Mouse (Mus musculus) stomach, postnatal 0 days (tissue): ENCODE results near the gene Pate4.

ENCODE experiments used
- CTCF ChIP-seq: IDR thresholded peaks from 2 replicates; pipeline ENCODE4 v1.5.1; 2016; ENCODE audit warnings: antibody characterized with exemption, low read depth, mild to moderate bottlenecking, moderate library complexity
- EP300 ChIP-seq: optimal IDR thresholded peaks from 2 replicates; pipeline ENCODE3; 2016; ENCODE audit warnings: antibody characterized with exemption

- TF ChIP-seq EP300 (no peak), CTCF (no peak)
Measured at GRCm38 (mm10) chr9:35567995-35568394, 43.7 kb downstream of the Pate4 start.
